Mouse (Mus musculus) heart, embryonic 16.5 days (tissue): ENCODE results near the gene Dmtf1. TPM values are rescaled to one million over a fixed set of nuclear protein-coding genes. Genes with fewer than 3 reads are reported as not detected.

Experiments used
- ATAC-seq: fragments of 200-750 bp; cut with Nextera tagmentation; replicated peaks from 2 replicates; pipeline ENCODE4 v1.8.0; 2017; ENCODE audit warnings: moderate number of reproducible peaks; ENCODE audit not compliant: insufficient read depth, low FRiP score; ENCODE audit errors: extremely low read depth
- H3K27ac ChIP-seq: fragments of 300-500 bp; sonication (generic); 2 replicates; pipeline ENCODE4 v1.5.1; 2014; ENCODE audit warnings: mild to moderate bottlenecking, low read length, control low read depth, moderate library complexity
- H3K27me3 ChIP-seq: fragments of 300-500 bp; sonication (generic); 2 replicates; pipeline ENCODE4 v1.6.1; 2014; ENCODE audit warnings: low read length, mixed read lengths; ENCODE audit not compliant: control insufficient read depth, insufficient read depth
- H3K36me3 ChIP-seq: fragments of 300-500 bp; sonication (generic); 2 replicates; pipeline ENCODE4 v1.6.1; 2014; ENCODE audit not compliant: control insufficient read depth, insufficient read depth
- H3K4me1 ChIP-seq: fragments of 300-500 bp; sonication (generic); 2 replicates; pipeline ENCODE4 v1.6.1; 2014; ENCODE audit warnings: low read length, mixed read lengths; ENCODE audit not compliant: control insufficient read depth, insufficient read depth
- H3K4me2 ChIP-seq: fragments of 300-500 bp; sonication (generic); 2 replicates; pipeline ENCODE4 v1.6.1; 2014; ENCODE audit warnings: low read depth, mild to moderate bottlenecking, control low read depth, low read length
- H3K4me3 ChIP-seq: fragments of 300-500 bp; sonication (generic); 2 replicates; pipeline ENCODE4 v1.5.1; 2014; ENCODE audit warnings: mild to moderate bottlenecking, control low read depth, low read length
- H3K9ac ChIP-seq: fragments of 300-500 bp; sonication (generic); 2 replicates; pipeline ENCODE4 v1.6.1; 2014; ENCODE audit warnings: low read length, control low read depth
- H3K9me3 ChIP-seq: fragments of 300-500 bp; sonication (generic); replicated peaks from 2 replicates; pipeline ENCODE4 v1.6.1; 2016; ENCODE audit warnings: low read length; ENCODE audit not compliant: control insufficient read depth
- WGBS: fragments of 180-500 bp; shearing (Covaris S2); extraction: QIAGEN DNeasy Blood & Tissue Kit; methylation state at CpG from one replicate; pipeline ENCODE4 v1.1.7; 2014; 5-methylcytosine and 5-hydroxymethylcytosine counted together
- polyA plus RNA-seq: library from polyadenylated mRNA; unstranded; fragments of >200 nt; fragmentation: Nextera tagmentation; extraction: Ambion mirVana; gene quantifications from 2 replicates; pipeline ENCODE4 v1.2.1, GENCODE M21; 2015

Dmtf1 gene
- polyA plus RNA-seq, 1 experiment from 2014 or later, result 28.9 TPM

DNA sequence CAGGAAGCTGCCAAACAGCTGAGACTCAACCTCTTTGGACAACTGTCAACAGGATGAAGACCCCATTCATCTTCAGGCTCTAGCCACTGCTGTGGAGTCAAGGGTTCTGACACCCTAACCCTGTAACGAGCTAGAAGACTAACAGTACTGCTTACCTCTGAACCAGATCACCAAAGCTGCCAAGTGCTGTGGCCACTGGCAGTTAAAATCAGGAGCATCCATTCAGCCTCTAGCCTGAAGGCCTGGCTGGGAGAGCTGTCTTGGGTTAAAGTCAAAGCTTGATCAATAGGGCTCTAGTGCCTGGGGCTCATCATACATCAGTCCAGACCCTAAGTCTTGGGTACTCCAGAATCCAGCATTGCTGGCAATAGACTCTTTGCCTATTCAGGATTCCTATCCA, 4.2 kb downstream of the Dmtf1 start:
- H3K4me3 ChIP-seq, result no peak overlapping the region
- no peak overlapping the region for H3K4me2 ChIP-seq
- no peaks in the 10 kb centered on the region for H3K9me3 ChIP-seq
- peaks cover 12% of the 10 kb centered on the region for H3K4me1 ChIP-seq
- H3K9ac ChIP-seq, result no peak overlapping the region
- H3K36me3 ChIP-seq, result no peaks in the 10 kb centered on the region
- 67% methylated on average over 1 of the region's 1 CpGs for WGBS
- H3K27ac ChIP-seq, result no peak overlapping the region
- no peak for ATAC-seq
- no peaks in the 10 kb centered on the region for H3K27me3 ChIP-seq

DNA sequence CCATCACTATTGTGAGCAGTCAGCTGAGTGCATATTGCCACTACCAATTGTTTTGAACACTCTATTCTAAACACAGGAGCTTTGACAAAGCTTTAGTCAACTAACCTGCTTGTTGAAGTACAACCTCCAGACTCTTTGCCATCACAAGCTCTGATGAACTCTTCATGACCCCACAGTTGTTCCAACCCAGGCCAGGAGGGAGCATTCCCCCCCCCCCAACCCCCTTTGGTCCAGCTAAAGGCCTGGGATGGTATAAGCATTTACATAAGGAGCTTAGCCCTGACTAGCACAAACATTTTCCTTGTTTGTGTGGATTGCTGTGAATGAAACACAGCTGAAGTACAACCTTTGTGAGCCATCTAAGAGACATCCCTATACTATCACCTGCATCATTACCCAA, 4.8 kb downstream of the Dmtf1 start:
- Histone ChIP-seq H3K36me3 (no peaks in the 10 kb centered on the region), H3K27ac (no peak overlapping the region), H3K9ac (no peak overlapping the region), H3K9me3 (no peaks in the 10 kb centered on the region), H3K4me2 (no peak overlapping the region), H3K4me1 (peaks cover 10% of the 10 kb centered on the region), H3K4me3 (no peak overlapping the region), H3K27me3 (no peaks in the 10 kb centered on the region)
- no peak for ATAC-seq

DNA sequence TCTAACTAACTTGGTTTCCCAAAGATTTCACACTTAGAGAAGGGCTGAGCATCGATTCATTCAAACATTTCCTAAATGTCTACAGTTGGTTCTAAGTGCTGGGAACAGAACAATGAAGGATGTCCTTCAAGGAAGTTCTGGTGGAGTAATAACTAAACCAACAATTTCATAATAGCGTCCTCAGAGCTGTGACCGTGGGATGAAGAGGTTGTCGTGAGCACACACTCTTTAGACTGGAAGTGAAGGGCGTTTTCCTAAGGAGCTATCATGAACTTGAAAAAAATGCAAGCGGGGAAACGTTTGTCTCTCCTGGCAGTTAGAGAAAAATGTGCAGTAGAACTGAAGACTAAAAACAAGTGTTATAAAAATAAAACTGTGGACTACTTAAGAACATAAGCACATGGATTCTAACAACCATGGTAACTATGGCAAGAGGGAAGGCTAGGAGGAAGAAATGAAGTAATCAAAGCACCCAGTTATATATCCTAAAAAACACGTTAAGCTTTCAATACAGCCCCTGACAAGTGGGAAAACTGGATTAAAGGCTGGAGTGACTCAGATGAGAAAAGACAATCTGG, 12.2 kb downstream of the Dmtf1 start:
- no peak for ATAC-seq
- Histone ChIP-seq H3K27ac (no peak overlapping the region), H3K4me2 (no peak overlapping the region), H3K27me3 (no peaks in the 10 kb centered on the region), H3K9me3 (no peaks in the 10 kb centered on the region), H3K36me3 (peaks cover 10% of the 10 kb centered on the region; the same call in 1 of the 2 replicates), H3K4me3 (no peak overlapping the region), H3K9ac (no peak overlapping the region), H3K4me1 (no peaks in the 10 kb centered on the region)
- WGBS, result 84% methylated on average over 8 of the region's 8 CpGs

DNA sequence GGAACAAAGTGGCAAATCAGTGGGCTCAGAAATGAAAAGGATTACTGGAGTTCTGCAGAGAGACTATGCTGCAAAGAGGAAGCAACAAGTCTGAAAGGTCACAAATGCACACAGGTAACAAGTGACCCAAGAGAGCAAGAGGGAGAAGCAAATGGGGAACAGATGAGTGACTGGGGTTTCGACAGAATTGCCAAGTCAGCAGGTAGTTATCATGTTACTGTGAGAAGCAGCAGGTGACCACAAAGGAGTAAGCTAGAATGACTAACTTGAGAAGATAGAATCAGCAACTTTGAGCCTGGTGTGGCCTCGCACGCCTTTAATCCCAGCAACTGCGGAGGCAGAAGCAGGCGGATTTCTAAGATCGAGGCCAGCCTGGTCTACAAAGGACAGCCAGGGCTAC, 19.2 kb downstream of the Dmtf1 start:
- Histone ChIP-seq H3K36me3 (peaks cover 21% of the 10 kb centered on the region), H3K9me3 (no peaks in the 10 kb centered on the region), H3K4me1 (no peaks in the 10 kb centered on the region), H3K9ac (no peak overlapping the region), H3K4me3 (no peak overlapping the region), H3K27me3 (no peaks in the 10 kb centered on the region), H3K27ac (no peak overlapping the region), H3K4me2 (no peak overlapping the region)
- 94% methylated on average over 6 of the region's 6 CpGs for WGBS
- no peak for ATAC-seq

DNA sequence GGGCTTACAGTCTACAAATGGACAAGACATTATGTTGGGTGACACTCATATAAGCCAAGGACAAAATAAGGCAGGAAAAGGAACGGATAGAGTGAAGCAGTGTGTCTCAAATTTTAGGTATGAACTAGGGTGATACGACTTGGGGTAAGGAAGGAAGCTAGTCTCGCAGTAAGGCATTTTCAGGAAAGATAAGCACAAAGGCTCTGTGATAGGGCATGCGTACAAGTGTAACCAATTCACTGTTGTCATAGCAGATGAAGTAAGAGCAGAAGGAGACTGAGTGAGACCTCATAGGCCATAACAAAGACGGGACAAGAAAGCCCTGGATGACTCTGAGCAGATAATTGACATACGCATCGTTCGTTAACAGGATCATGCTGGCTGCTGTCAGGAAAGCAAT, 20.9 kb downstream of the Dmtf1 start:
- ATAC-seq, result no peak
- H3K9ac ChIP-seq, result no peak overlapping the region
- H3K36me3 ChIP-seq, result peaks cover 23% of the 10 kb centered on the region

DNA sequence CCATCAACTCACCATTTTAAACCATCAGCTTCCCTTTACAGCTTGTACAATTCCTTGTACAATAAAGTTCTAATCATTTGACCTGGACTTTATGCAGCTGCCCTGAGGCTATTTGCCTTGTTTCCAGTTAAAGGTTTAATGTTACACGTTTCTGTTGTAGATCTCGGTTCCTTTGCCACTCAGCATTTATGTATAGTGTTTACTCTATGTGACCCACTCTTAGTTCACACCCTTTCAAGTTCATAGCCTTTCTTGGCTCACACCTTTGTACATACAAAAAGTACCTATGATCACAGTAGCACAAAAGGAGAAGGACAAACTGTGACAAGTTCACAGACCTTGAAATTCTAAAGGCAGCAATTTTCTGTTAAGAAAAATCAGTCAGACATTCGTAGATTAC, 26.0 kb downstream of the Dmtf1 start:
- Histone ChIP-seq H3K27me3 (no peaks in the 10 kb centered on the region), H3K9me3 (no peaks in the 10 kb centered on the region), H3K9ac (no peak overlapping the region), H3K4me2 (no peak overlapping the region), H3K27ac (no peak overlapping the region), H3K36me3 (peaks cover 28% of the 10 kb centered on the region), H3K4me1 (no peaks in the 10 kb centered on the region), H3K4me3 (no peak overlapping the region)
- WGBS, result 82% methylated on average over 3 of the region's 3 CpGs
- no peak for ATAC-seq

More for the DNA sequence above, 20.9 kb downstream of the Dmtf1 start:
- no peaks in the 10 kb centered on the region for H3K27me3 ChIP-seq
- no peaks in the 10 kb centered on the region for H3K9me3 ChIP-seq
- H3K4me3 ChIP-seq, result no peak overlapping the region
- no peak overlapping the region for H3K4me2 ChIP-seq
- WGBS, result 74% methylated on average over 8 of the region's 8 CpGs
- H3K4me1 ChIP-seq, result no peaks in the 10 kb centered on the region
- no peak overlapping the region for H3K27ac ChIP-seq

DNA sequence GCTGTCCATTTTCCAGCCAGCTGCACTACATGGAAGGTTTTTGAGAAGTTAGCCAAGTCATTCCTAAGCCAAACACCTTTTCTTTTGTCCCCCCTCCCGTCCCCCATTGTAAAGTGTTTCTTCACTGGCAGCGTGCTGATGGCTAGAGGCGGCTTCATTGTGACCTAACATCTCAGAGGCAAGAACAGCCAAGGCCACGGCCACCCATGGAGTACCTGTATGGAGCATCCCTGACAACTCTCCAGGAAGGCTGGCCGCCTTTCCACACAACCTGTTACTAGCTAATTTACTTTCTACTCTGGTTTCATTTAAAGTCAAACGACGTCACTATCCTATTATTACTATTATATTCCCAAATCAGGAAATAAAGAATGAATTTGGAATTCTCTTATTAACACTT, 29.8 kb downstream of the Dmtf1 start:
- Histone ChIP-seq H3K9me3 (no peaks in the 10 kb centered on the region), H3K4me3 (no peak overlapping the region), H3K27me3 (no peaks in the 10 kb centered on the region), H3K36me3 (peaks cover 35% of the 10 kb centered on the region), H3K4me1 (no peaks in the 10 kb centered on the region), H3K27ac (no peak overlapping the region), H3K4me2 (no peak overlapping the region), H3K9ac (no peak overlapping the region)
- no peak for ATAC-seq
- 89% methylated on average over 7 of the region's 7 CpGs for WGBS

DNA sequence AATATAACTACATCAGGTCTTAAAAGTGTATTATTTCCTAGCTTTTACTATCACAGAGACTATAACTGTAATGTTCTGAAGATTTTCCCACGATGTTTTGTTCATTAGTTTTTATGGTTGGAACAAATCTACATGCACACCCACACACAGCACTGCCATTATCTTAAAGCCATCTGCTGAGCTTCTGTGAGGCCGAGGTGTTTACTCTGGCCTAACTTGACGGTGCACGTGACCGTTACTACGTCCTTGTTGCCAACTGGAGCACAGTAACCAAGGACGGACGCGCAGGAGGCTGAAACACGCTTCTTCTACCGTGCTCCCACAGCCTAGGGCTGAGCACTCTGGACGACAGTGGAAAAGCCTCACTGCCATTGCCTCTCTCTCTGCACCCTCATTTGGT, 33.0 kb downstream of the Dmtf1 start:
- 89% methylated on average over 12 of the region's 12 CpGs for WGBS
- no peak for ATAC-seq

DNA sequence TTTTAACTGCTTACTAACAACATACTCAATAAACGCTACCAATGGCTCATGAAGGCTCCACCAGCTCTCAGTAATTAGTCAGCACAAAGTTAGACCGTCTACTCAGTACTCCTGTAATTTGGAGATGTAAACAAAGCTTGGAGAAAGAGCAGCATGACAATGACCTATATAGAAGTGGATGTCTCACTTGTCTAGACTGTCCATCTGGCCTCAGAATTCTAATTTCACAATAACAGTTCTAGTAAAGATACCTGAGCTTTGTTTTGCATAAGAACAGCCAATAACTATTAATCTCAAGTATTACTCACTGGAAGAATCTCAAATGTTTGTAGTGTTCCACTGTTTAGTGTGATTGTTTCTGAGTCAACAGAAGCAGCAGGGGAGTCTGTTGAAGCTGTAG, 37.4 kb downstream of the Dmtf1 start:
- no peaks in the 10 kb centered on the region for H3K9me3 ChIP-seq
- 88% methylated on average over 2 of the region's 2 CpGs for WGBS
- ATAC-seq, result no peak
- no peak overlapping the region for H3K4me3 ChIP-seq
- no peaks in the 10 kb centered on the region for H3K27me3 ChIP-seq
- H3K4me1 ChIP-seq, result no peaks in the 10 kb centered on the region
- H3K9ac ChIP-seq, result no peak overlapping the region
- H3K4me2 ChIP-seq, result no peak overlapping the region
- H3K36me3 ChIP-seq, result peaks cover 61% of the 10 kb centered on the region
- H3K27ac ChIP-seq, result no peak overlapping the region

More for the DNA sequence above, 33.0 kb downstream of the Dmtf1 start:
- H3K9ac ChIP-seq, result no peak overlapping the region
- H3K4me3 ChIP-seq, result no peak overlapping the region
- peaks cover 46% of the 10 kb centered on the region for H3K36me3 ChIP-seq
- no peaks in the 10 kb centered on the region for H3K27me3 ChIP-seq
- H3K9me3 ChIP-seq, result no peaks in the 10 kb centered on the region
- H3K4me2 ChIP-seq, result no peak overlapping the region
- H3K4me1 ChIP-seq, result no peaks in the 10 kb centered on the region
- no peak overlapping the region for H3K27ac ChIP-seq
